Mouse (Mus musculus) megakaryocyte-erythroid progenitor cell, adult 5 weeks (primary cell): ENCODE results near the gene Dtnb. TPM values are rescaled to one million over a fixed set of nuclear protein-coding genes. Genes with fewer than 3 reads are reported as not detected.

Experiments used
- polyA plus RNA-seq: library from polyadenylated mRNA; stranded (reverse); fragments of >175 nt; gene quantifications from 2 replicates; pipeline ENCODE4 v1.2.3, GENCODE M21; 2012

Dtnb gene
- polyA plus RNA-seq = 40.4 and 56.6 TPM in 2 replicates

GRCm38 (mm10) chr12:3571787-3572580, at the start of gene Dtnb:
Dtnb (plus strand) TSS chr12:3572381.

GRCm38 (mm10) chr12:3805852-3806251, 233.7 kb downstream of the Dtnb start, which contains the start of gene Dnmt3a:
Dnmt3a (plus strand) TSS chr12:3806007.

Other genes starting within 250 kb of the Dtnb start
- 2.0 and 2.7 TPM in 2 replicates for gene Kif3c, start 207.2 kb upstream of the Dtnb start, polyA plus RNA-seq
- 12.4 and 16.2 TPM in 2 replicates for gene Asxl2, start 145.5 kb upstream of the Dtnb start, polyA plus RNA-seq
- gene Dnmt3a, start 233.6 kb downstream of the Dtnb start, polyA plus RNA-seq = 27.3 and 44.6 TPM in 2 replicates